27 mouse cellular contexts compared by ENCODE assay signal in genomic region chr1:175040038-175040437, GRCm38 (mm10).
DNase-seq lines count a peak whose midpoint lies in the region; ATAC-seq and TF ChIP-seq lines count a peak whose summit lies in the region.
"Had no signal": no experiment of that assay in that cellular context is flagged by ENCODE, and none has a peak within 500 bp of the region (broad histone marks: within the 10 kb centered on the region; RNA-seq: fewer than 3 reads in every experiment).

No protein-coding gene starts in this region.

- DNase-seq in forebrain, embryonic 14.5 days (ENCODE audit: low spot score): no peak
- DNase-seq in forebrain, postnatal 0 days: no peak
- DNase-seq in midbrain, embryonic 11.5 days (ENCODE audit: low spot score, missing footprints): no peak
- DNase-seq in midbrain, embryonic 14.5 days: no peak
- no peak for DNase-seq in embryonic facial prominence, embryonic 14.5 days (ENCODE audit: low spot score)
- no peak for DNase-seq in hindbrain, embryonic 14.5 days (ENCODE audit: low spot score)
- no peak for DNase-seq in frontal cortex, adult 2 months (ENCODE audit: extremely low spot score in 1 of 2, low spot score in 1 of 2)
- DNase-seq: adrenal gland, postnatal 25 days; cerebellum, adult 11-12 months; cerebellum, adult 9-11 months; embryo, embryonic 11 days; gastrocnemius, postnatal 36 days; heart, adult 18-20 months; heart, postnatal 36 days; kidney, adult 11 months; kidney, postnatal 36 days; lung, adult 18-20 months; right cerebral cortex, adult 18-20 months; spleen, adult 18-20 months; thymus, postnatal 14 days had no signal

- H3K36me3 ChIP-seq in forebrain, embryonic 14.5 days (ENCODE audit: control insufficient read depth, insufficient read depth, low read length): no peaks in the 10 kb centered on the region
- H3K36me3 ChIP-seq in forebrain, postnatal 0 days (ENCODE audit: insufficient read depth): no peaks in the 10 kb centered on the region
- no peaks in the 10 kb centered on the region for H3K36me3 ChIP-seq in midbrain, embryonic 11.5 days (ENCODE audit: control insufficient read depth, insufficient read depth, low read length)
- no peaks in the 10 kb centered on the region for H3K36me3 ChIP-seq in midbrain, embryonic 14.5 days (ENCODE audit: control insufficient read depth, insufficient read depth, low read length)
- no peaks in the 10 kb centered on the region for H3K36me3 ChIP-seq in embryonic facial prominence, embryonic 14.5 days (ENCODE audit: control insufficient read depth, insufficient read depth, low read length)
- no peaks in the 10 kb centered on the region for H3K36me3 ChIP-seq in hindbrain, embryonic 14.5 days (replicated peaks; ENCODE audit: control insufficient read depth, insufficient read depth)
- H3K36me3 ChIP-seq: limb, embryonic 13.5 days; liver, embryonic 12.5 days had no signal

- no peak overlapping the region for H3K4me3 ChIP-seq in forebrain, embryonic 14.5 days (ENCODE audit: low read depth, low read length)
- no peak overlapping the region for H3K4me3 ChIP-seq in forebrain, postnatal 0 days (ENCODE audit: low read depth, low read length)
- H3K4me3 ChIP-seq in midbrain, embryonic 11.5 days (ENCODE audit: low read depth, low read length): no peak overlapping the region
- H3K4me3 ChIP-seq in midbrain, embryonic 14.5 days (replicated peaks; ENCODE audit: low read depth, low read length): no peak overlapping the region
- no peak overlapping the region for H3K4me3 ChIP-seq in embryonic facial prominence, embryonic 14.5 days (ENCODE audit: low read depth, low read length)
- H3K4me3 ChIP-seq in hindbrain, embryonic 14.5 days (replicated peaks; ENCODE audit: low read length): no peak overlapping the region
- H3K4me3 ChIP-seq: layer of hippocampus, adult 2 months; limb, embryonic 13.5 days; liver, embryonic 12.5 days; megakaryocyte, embryonic 14.5 days had no signal

- no peaks in the 10 kb centered on the region for H3K9me3 ChIP-seq in forebrain, embryonic 14.5 days (replicated peaks; ENCODE audit: control insufficient read depth, low read length)
- H3K9me3 ChIP-seq in forebrain, postnatal 0 days (ENCODE audit: low read length): no peaks in the 10 kb centered on the region
- H3K9me3 ChIP-seq in midbrain, embryonic 11.5 days (ENCODE audit: control insufficient read depth, low read length): no peaks in the 10 kb centered on the region
- no peaks in the 10 kb centered on the region for H3K9me3 ChIP-seq in midbrain, embryonic 14.5 days (ENCODE audit: control insufficient read depth, low read length)
- H3K9me3 ChIP-seq in embryonic facial prominence, embryonic 14.5 days (ENCODE audit: control insufficient read depth, low read length): no peaks in the 10 kb centered on the region
- H3K9me3 ChIP-seq in hindbrain, embryonic 14.5 days (ENCODE audit: control insufficient read depth, low read length): no peaks in the 10 kb centered on the region
- H3K9me3 ChIP-seq: limb, embryonic 13.5 days; liver, embryonic 12.5 days; megakaryocyte, embryonic 14.5 days had no signal

- no peak overlapping the region for H3K9ac ChIP-seq in forebrain, embryonic 14.5 days (ENCODE audit: low read length)
- no peak overlapping the region for H3K9ac ChIP-seq in forebrain, postnatal 0 days
- no peak overlapping the region for H3K9ac ChIP-seq in midbrain, embryonic 11.5 days (ENCODE audit: low read length)
- no peak overlapping the region for H3K9ac ChIP-seq in midbrain, embryonic 14.5 days (replicated peaks; ENCODE audit: low read length)
- H3K9ac ChIP-seq in embryonic facial prominence, embryonic 14.5 days (ENCODE audit: low read depth, low read length): no peak overlapping the region
- H3K9ac ChIP-seq in hindbrain, embryonic 14.5 days: no peak overlapping the region
- H3K9ac ChIP-seq: limb, embryonic 13.5 days; liver, embryonic 12.5 days had no signal

- H3K4me1 ChIP-seq in forebrain, embryonic 14.5 days (ENCODE audit: control insufficient read depth, insufficient read depth, low read length): no peaks in the 10 kb centered on the region
- H3K4me1 ChIP-seq in forebrain, postnatal 0 days (ENCODE audit: insufficient read depth): no peaks in the 10 kb centered on the region
- 0 out of 2 replicates have a peak, but pooled peaks cover 3% of the 10 kb centered on the region for H3K4me1 ChIP-seq in midbrain, embryonic 11.5 days (ENCODE audit: control insufficient read depth, insufficient read depth, low read length)
- no peaks in the 10 kb centered on the region for H3K4me1 ChIP-seq in midbrain, embryonic 14.5 days (ENCODE audit: control insufficient read depth, insufficient read depth, low read length)
- no peaks in the 10 kb centered on the region; the same call in 1 of the 2 replicates for H3K4me1 ChIP-seq in embryonic facial prominence, embryonic 14.5 days (ENCODE audit: control insufficient read depth, insufficient read depth, low read length)
- no peaks in the 10 kb centered on the region for H3K4me1 ChIP-seq in hindbrain, embryonic 14.5 days (replicated peaks; ENCODE audit: control insufficient read depth, insufficient read depth, low read length)
- H3K4me1 ChIP-seq: liver, embryonic 12.5 days; megakaryocyte, embryonic 14.5 days had no signal

- no peaks in the 10 kb centered on the region for H3K27me3 ChIP-seq in forebrain, embryonic 14.5 days (replicated peaks; ENCODE audit: control insufficient read depth, insufficient read depth, low read length)
- H3K27me3 ChIP-seq in forebrain, postnatal 0 days (ENCODE audit: insufficient read depth, low read length): no peaks in the 10 kb centered on the region
- H3K27me3 ChIP-seq in midbrain, embryonic 11.5 days (ENCODE audit: control insufficient read depth, insufficient read depth, low read length): no peaks in the 10 kb centered on the region
- no peaks in the 10 kb centered on the region for H3K27me3 ChIP-seq in midbrain, embryonic 14.5 days (ENCODE audit: control insufficient read depth, insufficient read depth, low read length)
- H3K27me3 ChIP-seq in embryonic facial prominence, embryonic 14.5 days (replicated peaks; ENCODE audit: control insufficient read depth, insufficient read depth, low read length): no peaks in the 10 kb centered on the region
- no peaks in the 10 kb centered on the region for H3K27me3 ChIP-seq in hindbrain, embryonic 14.5 days (ENCODE audit: control insufficient read depth, insufficient read depth, low read length)
- H3K27me3 ChIP-seq: limb, embryonic 13.5 days; liver, embryonic 12.5 days; megakaryocyte, embryonic 14.5 days had no signal

- no peak overlapping the region for H3K27ac ChIP-seq in forebrain, embryonic 14.5 days (ENCODE audit: low read depth, low read length)
- no peak overlapping the region for H3K27ac ChIP-seq in forebrain, postnatal 0 days (ENCODE audit: low read depth, low read length)
- peak overlapping the region; percentile 40; the same call in 1 of the 2 replicates for H3K27ac ChIP-seq in midbrain, embryonic 11.5 days (ENCODE audit: low read depth, low read length)
- no peak overlapping the region for H3K27ac ChIP-seq in midbrain, embryonic 14.5 days (replicated peaks; ENCODE audit: low read depth, low read length)
- H3K27ac ChIP-seq in embryonic facial prominence, embryonic 14.5 days (replicated peaks; ENCODE audit: low read depth, low read length): peak overlapping the region; percentile 33; the same call in 1 of the 2 replicates
- no peak overlapping the region for H3K27ac ChIP-seq in hindbrain, embryonic 14.5 days
- H3K27ac ChIP-seq: layer of hippocampus, adult 2 months; limb, embryonic 13.5 days; liver, embryonic 12.5 days had no signal

- 90% methylated on average over 4 of the region's 4 CpGs for WGBS in forebrain, embryonic 14.5 days
- 90% methylated on average over 4 of the region's 4 CpGs for WGBS in forebrain, postnatal 0 days
- WGBS in midbrain, embryonic 11.5 days: 87% methylated on average over 4 of the region's 4 CpGs
- 91% methylated on average over 4 of the region's 4 CpGs for WGBS in midbrain, embryonic 14.5 days
- 87% methylated on average over 4 of the region's 4 CpGs for WGBS in embryonic facial prominence, embryonic 14.5 days
- WGBS in hindbrain, embryonic 14.5 days: 97% methylated on average over 4 of the region's 4 CpGs

- 0 out of 2 replicates have a peak, but pooled peaks have one; percentile 7 for ATAC-seq in forebrain, embryonic 14.5 days
- ATAC-seq in forebrain, postnatal 0 days: no peak
- ATAC-seq in midbrain, embryonic 11.5 days (ENCODE audit: low FRiP score): peak; percentile 55
- ATAC-seq in midbrain, embryonic 14.5 days (ENCODE audit: low FRiP score, low TSS enrichment): no peak
- ATAC-seq in embryonic facial prominence, embryonic 14.5 days (ENCODE audit: low read depth): no peak
- ATAC-seq in hindbrain, embryonic 14.5 days (ENCODE audit: low FRiP score): 0 out of 2 replicates have a peak, but pooled peaks have one; percentile 24
- ATAC-seq: CD4-positive, CD25-positive, alpha-beta regulatory T cell, adult 4 months; liver, embryonic 12.5 days; lung, postnatal 0 days had no signal

- TF ChIP-seq CTCF in forebrain, postnatal 0 days (IDR thresholded peaks at IDR 0.05; ENCODE audit: low read depth): no peak

- no peak overlapping the region for H3K4me2 ChIP-seq in forebrain, embryonic 14.5 days (ENCODE audit: low read length)
- no peak overlapping the region for H3K4me2 ChIP-seq in forebrain, postnatal 0 days (ENCODE audit: low read depth)
- no peak overlapping the region for H3K4me2 ChIP-seq in midbrain, embryonic 11.5 days
- H3K4me2 ChIP-seq in midbrain, embryonic 14.5 days (ENCODE audit: low read length): no peak overlapping the region
- H3K4me2 ChIP-seq in embryonic facial prominence, embryonic 14.5 days (ENCODE audit: low read depth, low read length): no peak overlapping the region
- H3K4me2 ChIP-seq in hindbrain, embryonic 14.5 days (replicated peaks): no peak overlapping the region
- H3K4me2 ChIP-seq: heart, embryonic 11.5 days; limb, embryonic 13.5 days; liver, embryonic 12.5 days had no signal

Comparison
In these comparisons a context has a peak if more than half of its experiments do, and no peak if none do; other contexts are left out.
1. ATAC-seq: peak in forebrain, embryonic 14.5 days (single experiment), midbrain, embryonic 11.5 days (single experiment) and hindbrain, embryonic 14.5 days (single experiment); none in forebrain, postnatal 0 days (single experiment), midbrain, embryonic 14.5 days (single experiment) and embryonic facial prominence, embryonic 14.5 days (single experiment).
2. H3K27ac ChIP-seq: peak in midbrain, embryonic 11.5 days (single experiment) and embryonic facial prominence, embryonic 14.5 days (single experiment); none in forebrain, embryonic 14.5 days (single experiment), forebrain, postnatal 0 days (single experiment), midbrain, embryonic 14.5 days (single experiment) and hindbrain, embryonic 14.5 days (single experiment).